Mouse (Mus musculus): Measurements from ENCODE around the gene Naa40.

Gene Naa40

GRCm38 (mm10) chr19:7265478-7266191 lies 24.7 kb upstream of the Naa40 start:
- DNase-seq (ENCODE audit: low read depth): peak; percentile 32

DNA sequence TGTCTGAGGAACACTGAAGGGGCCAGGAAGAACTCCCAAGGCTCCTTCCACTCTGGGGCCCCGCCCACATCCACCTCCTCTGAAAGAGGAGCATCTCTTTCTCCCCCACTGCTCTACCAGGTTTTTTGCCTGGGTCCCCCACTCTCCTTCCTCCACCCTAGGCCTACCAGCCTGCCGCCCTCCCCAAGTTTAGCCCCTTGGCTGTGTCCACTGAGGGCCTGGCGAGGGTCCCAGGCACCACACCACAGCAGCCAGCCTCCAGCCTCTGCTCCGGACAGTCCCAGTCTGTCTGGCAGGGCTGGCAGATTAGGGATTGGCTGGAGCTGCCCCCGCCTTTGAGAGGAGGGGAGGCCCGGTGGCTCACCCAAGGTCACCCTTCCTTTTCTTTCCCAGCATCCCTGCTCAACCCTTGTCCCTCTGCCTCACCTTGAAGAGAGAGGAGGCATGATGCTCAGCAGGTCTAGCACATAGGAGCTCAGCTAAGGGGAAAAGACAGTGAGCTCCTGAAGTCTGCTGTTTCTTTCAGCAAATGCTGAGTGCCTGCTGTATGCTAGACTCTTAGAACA lies 23.9 kb upstream of the Naa40 start:
- no peak for DNase-seq (ENCODE audit: low read depth)

DNA sequence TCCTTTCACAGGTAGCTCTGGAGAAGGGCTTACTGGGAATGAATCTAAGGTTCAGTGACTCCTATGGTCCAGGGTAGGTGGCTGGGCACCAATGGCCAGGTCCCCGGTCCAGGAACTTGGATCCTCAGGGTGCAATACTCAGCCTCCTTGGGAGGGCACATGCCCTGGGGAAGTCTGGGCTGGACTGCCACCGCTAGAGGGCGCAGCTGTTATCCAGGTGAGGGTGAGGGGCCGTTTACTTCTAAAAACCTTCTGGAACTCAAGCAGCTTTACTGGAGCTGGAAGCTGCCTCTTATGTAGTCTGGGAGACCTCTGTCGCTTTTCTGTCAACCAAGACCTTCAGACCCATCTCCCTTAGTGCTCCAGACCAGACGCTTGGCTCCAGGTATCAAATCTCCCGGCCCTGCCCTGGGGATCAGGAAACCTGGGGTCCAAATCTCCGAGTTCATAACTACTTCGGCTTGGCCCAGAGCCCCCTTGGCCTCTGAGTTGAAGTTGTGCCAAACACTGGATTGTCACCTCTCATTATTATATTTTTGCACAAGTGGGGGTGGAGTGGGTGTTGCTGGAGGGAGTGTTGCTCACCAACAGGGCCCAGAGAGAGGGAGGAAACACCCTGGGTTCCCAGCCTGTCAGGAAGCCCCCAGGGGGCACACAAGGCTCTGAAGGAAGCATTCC lies 23.2 kb upstream of the Naa40 start:
- peak; percentile 77 for DNase-seq (ENCODE audit: low read depth)

GRCm38 (mm10) chr19:7262592-7262991 lies 21.6 kb upstream of the Naa40 start:
- DNase-seq (ENCODE audit: low read depth): no peak

DNA sequence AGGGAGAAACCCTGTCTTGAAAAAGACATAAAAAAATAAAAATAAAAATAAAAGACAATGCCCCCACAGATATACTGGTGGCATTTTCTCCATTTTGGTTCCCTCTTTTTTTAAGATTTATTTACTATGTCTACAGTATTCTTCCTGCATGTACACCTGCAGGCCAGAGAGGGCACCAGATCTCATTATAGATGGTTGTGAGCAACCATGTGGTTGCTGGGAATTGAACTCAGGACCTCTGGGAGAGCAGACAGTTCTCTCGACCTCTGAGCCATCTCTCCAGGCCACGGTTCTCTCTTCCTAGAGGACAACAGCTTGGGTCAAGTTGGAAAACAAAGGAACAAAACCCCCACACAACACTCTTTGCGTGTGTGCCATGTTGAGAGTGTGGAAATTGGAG lies 21.0 kb upstream of the Naa40 start:
- DNase-seq (ENCODE audit: low read depth): no peak

GRCm38 (mm10) chr19:7261476-7261875 lies 20.5 kb upstream of the Naa40 start:
- no peak for DNase-seq (ENCODE audit: low read depth)

DNA sequence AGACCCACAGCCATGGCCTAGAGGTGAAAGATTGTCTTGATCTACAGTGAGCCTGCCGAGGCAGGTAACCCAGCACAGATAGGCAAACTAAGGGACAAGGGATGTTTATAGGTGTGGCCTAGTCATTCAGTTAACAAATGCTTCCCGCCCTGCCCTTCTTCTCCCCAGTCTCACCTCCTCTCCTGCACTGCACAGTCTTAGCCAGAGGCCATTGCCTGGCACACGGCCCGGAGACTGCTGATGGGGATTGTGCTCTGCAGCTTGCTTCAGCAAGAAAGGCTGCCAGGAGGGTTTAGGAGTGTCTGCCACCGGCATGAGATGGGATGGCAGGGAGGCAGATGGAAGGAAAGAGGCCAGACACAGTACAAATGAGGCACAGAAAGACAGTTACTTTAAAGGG lies 16.9 kb upstream of the Naa40 start:
- no peak for DNase-seq (ENCODE audit: low read depth)

DNA sequence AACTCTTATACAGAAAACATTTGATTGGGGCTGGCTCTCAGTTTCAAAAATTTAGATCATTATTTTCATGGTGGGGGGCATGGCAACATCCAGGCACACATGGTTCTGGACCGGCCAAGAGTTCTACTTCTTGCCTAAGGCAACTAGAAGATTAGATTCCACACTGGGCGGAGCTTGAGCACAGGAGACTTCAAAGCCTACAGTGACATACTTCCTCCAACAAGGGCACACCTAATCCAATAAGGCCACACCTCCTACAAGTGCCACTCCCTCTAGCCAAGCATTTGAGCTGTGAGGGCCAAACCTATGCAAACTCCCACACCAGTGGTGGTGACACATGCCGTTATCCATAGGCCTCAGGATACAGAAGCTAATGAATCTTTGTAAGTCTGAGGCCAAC lies 5.0 kb upstream of the Naa40 start:
- peak; percentile 49 for DNase-seq (ENCODE audit: low read depth)

DNA sequence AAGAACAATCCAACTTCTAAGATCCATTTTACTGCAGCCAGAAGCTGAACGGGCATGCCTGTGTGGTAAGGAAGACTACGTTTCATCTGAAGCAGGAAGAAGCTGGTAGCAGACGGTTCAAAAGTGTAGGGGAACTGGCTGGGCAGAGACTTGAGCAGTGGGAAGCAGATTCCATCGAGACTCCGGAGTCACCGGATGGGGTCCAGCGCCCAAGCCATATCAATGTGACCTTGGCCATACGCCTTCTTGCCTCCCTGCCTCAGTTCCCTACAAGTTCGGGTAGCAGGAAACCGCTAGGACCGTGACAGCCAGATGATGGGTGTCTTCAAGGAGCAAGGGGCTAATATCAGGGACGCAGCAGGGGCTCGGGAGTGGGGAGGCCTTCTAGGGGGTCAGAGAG lies 692 bp downstream of the Naa40 start:
- DNase-seq (ENCODE audit: low read depth): peak; percentile 41

GRCm38 (mm10) chr19:7239574-7239973 lies 1.4 kb downstream of the Naa40 start:
- DNase-seq (ENCODE audit: low read depth): no peak

GRCm38 (mm10) chr19:7236742-7237141 lies 4.2 kb downstream of the Naa40 start:
- no peak for DNase-seq (ENCODE audit: low read depth)

DNA sequence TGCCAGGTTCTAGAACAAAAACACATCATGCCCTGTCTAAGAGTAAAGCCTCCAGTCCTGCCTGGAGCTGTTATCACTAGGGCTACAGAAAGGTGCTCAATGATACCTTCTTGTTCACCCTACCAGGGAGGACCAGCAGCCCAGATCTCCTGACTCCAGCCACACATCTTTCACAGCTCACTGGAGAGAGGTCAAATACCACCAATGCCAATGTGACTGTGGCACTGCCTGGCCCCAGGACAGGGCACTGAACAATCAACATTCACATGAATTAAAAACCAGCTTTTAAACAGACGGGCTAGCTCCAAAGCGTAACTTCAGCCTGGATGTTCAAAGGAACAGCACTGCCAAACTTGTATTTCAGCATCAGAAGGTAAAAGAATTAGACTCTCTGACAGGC lies 5.0 kb downstream of the Naa40 start:
- no peak for DNase-seq (ENCODE audit: low read depth)

GRCm38 (mm10) chr19:7235461-7235860 lies 5.5 kb downstream of the Naa40 start:
- no peak for DNase-seq (ENCODE audit: low read depth)

DNA sequence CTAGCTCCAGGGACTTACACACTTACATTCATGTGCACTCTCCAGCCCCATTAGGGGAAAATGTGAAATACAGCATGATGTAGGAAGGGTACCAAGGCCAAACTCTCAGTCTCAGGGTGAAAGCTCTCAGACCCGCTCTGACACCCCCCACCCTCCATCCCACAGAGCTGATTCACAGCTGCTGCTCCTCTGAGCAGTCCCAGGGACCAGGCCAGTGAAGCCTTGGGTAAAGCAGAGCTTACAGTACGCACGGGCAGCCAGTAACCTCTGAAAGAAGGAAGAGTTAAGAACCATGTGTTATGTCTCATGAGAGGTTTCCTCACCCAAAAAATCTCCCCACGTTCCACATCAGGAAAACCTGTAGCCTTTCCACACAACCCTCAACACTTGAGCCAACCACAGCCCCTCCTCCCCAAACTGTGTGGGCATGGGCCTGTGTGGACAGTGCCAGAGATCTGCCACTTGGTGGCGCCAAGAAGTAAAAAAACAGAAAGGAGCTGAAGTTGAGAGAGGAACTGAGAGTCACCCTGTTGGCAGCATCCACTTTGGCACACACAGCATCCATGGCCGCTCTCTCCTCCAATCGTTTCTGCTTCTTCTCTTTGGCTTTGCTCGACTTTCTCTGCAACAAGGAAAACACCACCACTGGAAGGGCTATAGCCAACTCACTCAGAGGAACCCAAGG lies 6.3 kb downstream of the Naa40 start:
- DNase-seq (ENCODE audit: low read depth): peak; percentile 77

GRCm38 (mm10) chr19:7226511-7226914 lies 14.5 kb downstream of the Naa40 start:
- no peak for DNase-seq (ENCODE audit: low read depth)

GRCm38 (mm10) chr19:7225096-7225690 lies 15.8 kb downstream of the Naa40 start:
- no peak for DNase-seq (ENCODE audit: low read depth)

DNA sequence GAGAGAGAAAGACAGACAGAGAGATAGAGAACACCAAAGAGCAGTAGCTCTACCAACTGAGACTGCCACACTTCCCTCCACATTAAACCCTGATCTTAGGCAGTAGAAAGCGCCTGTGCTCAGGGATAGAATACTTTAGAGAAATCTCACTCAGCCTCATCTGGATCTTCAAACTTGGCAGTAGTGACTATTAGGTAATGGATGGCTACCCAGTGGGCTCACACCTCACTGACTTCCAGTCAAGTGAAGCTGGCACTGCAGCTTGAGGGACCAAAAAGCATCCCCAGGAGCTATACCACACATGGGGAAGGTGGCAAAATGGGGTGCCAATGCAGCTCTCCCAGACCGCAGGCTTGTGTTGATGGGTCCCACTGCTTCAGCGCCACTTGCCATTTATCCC lies 16.7 kb downstream of the Naa40 start:
- DNase-seq (ENCODE audit: low read depth): no peak

DNA sequence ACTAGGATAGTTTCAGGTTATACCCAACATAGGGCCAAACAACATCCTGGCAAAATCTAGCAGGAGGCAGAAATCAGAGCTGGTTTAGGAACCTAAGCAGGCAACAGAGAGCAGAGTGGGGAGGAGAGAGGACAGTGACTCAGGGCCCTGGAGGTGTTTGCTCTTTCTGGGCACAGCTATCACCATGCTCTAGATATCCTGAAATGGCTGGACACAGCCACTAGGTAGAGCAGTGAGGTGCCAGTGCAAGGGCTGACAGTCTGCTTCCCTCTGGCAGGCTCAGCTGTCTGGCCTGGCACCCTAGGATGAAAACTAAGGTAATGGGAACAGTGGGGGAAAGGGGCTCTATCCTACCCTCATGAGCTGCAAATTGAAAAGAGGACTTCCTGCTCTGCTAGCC lies 17.5 kb downstream of the Naa40 start:
- peak; percentile 37 for DNase-seq (ENCODE audit: low read depth)

GRCm38 (mm10) chr19:7222196-7222595 lies 18.8 kb downstream of the Naa40 start:
- DNase-seq (ENCODE audit: low read depth): no peak

- DNase-seq (ENCODE audit: low read depth): no peak
Observed at GRCm38 (mm10) chr19:7218753-7219152, 22.2 kb downstream of the Naa40 start.

- no peak for DNase-seq (ENCODE audit: low read depth)
Observed at GRCm38 (mm10) chr19:7217926-7218267, 23.1 kb downstream of the Naa40 start.

DNA sequence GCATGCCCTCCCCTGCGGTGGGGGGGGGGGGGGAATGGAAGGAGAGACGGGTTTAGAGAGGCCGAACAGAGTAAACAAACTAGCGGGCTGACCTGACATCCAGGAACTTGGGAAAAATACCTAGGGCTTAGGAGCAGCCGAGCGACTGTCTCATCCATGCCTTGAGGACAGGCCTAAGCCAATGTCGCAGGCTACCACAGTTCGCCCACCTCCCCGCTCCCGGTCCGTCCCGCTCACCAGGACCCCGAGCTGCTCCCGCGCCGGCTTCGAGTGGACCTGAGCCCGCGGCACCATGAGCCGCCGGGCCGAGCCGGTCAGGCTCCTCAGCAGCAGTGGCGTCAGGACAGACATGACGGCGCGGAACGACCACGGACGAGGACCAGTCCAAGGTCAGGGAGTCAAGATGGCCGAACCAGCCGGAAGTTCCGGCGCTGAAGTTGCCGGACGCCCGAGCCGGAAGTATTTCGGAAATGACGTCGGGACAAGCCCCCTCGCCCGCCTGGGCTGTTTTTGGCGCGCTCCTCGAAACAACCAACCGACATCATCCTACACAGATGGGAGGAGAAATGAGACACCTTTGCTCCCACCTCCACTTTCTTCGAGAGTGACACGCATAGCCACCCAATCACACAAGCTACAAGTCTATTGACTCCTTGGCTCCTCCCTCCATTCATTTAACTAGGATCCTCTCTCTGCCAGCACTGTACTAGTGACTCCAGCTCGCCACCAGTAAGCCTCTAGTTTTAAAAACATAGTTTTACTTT lies 23.6 kb downstream of the Naa40 start, which contains the start of gene Cox8a:
TSS of gene Cox8a (minus strand) at position 455 of the 764 bp plus-strand sequence.
- peak; percentile 99 for DNase-seq (ENCODE audit: low read depth)
